Mouse (Mus musculus) v-Abl transformed pro-B cells (cell line): ENCODE measurements around the gene Ddr2.

ENCODE experiments used
- in situ Hi-C, 2 experiments: fragments of 400-800 bp; cut with MboI; formaldehyde crosslinking; loops; one replicate each; pipeline ENCODE4 v1.15.1; 2025; ENCODE audit not compliant: unreplicated experiment in 2 of 2

Ddr2 gene

DNA sequence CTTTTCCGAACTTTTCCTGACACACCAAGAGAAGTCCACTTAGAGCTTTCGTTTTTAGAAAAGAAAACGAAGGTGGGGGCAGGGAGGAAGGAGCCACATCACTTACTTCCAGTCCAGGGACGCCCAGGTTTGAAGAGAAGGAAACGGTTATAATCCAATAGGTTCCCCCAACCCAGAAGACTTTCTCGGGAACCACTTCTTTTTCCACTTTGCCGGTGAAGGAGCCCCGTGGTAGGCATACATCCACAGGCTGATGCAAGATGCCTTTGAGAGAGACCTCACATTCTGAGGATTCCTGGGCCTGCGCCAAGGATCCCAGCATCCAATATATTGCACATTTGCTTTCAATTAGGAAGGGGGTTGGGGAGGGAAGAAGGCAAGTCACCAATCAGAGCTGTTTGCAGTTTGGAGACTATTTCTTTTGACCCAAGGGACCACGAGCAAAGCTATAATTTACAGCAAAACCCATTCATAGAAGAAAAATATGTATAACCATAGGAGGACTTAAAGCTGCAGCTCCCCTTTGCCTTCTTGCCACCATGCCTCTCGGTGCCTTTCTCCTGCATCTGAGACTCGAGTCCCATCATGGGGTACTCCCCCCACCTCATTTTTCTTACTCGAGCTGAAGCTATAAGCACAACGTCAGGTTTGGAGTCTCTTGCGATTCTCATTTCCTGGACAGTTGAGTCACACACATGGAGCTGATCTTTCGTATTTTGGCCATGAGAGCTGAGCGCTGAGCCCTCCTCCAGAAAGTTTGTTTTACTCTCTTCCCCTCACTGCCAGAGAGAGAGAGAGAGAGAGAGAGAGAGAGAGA, at the start of gene Ddr2:
TSS of gene Ddr2 (minus strand) at position 247 of the 817 bp plus-strand sequence.
- in situ Hi-C loops, result no loop called here

DNA sequence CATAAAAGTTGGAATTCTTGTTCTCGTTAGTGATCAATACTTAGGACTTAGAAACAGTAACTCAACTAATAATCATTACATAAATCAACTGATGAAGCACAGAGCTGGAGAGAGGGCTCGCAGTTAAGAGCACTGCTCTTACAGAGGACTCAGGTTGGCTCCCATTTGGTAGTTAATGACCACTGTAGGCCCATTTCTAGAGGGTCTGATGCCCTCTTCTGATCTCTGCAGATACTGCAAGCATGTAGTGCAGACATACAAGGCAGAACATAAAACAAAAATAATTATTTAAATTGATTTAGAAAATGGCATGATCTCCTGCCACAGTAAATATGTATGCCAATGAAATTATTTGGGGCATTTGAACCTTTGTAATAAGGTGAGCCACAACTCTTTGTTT, 49.1 kb upstream of the Ddr2 start:
- in situ Hi-C loops, result no loop called here

DNA sequence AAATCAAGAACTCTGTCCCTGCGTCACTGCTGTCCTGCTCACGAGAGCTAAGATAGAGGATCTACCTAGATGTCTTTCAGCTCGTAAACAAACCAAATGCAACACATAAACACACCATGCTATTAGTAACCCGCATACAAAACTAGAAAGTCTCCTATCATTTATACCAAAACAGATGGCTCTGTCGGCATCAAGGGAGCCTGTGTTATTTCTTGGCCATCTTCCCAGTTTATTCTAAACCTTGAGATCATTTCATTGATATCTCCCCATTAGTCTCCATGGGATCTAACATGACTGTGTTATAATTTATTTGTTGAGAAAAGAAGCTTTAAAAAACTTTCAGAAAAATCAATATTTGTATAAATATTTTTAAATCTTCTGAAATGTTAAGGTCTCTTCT, 45.2 kb upstream of the Ddr2 start:
- in situ Hi-C loops, result no loop called here

GRCm38 (mm10) chr1:170155298-170155697, 44.7 kb upstream of the Ddr2 start:
- in situ Hi-C loops, result no loop called here

DNA sequence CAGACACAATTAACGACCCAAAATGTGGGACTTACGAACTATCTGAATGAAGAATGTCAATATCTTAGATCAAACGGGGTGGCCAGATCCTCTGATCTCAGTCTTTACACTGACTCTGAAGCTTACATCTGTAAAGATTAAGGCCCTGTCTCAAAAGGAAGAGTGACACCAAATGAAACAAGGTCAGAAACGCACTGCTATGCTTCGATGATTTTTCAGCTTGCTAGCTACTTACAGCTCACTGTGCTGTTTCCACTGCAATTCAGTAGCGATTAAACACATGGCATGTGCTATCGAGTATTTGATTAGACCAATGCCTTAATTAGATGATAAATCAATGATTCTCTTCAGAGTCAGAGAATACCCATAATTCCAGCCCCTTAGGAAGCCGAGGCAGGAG, 43.4 kb upstream of the Ddr2 start:
- in situ Hi-C loops, result no loop called here

DNA sequence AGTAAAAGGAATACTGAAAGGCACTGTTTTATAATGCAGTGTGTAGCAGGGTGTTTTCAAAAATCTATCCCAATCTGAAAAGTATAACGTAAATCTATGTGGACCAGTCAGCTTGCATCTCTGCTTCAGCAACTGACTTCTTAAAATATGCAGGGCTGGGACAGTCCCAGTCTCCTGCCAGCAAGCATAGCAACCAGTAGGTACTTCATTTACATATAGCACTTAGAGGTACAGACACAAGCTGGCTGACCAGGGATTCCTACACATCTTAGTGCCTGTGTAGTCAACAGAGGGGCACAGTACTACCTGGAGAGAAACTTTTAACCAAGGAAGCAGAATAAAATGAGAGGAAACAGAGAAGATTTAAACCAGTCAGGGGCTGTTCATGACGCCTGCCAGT, 42.0 kb upstream of the Ddr2 start:
- in situ Hi-C loops, result no loop called here

DNA sequence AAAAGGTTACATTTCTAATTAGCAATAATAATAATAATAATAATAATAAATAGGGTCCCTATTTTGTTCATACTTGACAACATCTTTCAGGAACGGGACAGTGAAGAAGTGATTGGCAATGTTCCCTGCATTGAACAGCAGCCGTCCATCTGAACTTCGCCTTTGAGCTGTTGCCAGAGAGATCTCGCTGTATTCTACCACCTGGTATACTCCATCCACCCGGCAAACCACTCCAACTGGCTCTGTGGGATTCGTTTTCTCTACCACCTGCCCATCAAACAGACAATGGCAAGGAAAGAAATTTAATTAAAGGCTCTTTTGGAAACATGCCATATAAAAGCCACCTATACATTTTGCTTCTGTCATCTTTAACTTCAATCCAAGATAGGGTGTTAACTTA, 40.3 kb upstream of the Ddr2 start:
- in situ Hi-C loops, result no loop called here

DNA sequence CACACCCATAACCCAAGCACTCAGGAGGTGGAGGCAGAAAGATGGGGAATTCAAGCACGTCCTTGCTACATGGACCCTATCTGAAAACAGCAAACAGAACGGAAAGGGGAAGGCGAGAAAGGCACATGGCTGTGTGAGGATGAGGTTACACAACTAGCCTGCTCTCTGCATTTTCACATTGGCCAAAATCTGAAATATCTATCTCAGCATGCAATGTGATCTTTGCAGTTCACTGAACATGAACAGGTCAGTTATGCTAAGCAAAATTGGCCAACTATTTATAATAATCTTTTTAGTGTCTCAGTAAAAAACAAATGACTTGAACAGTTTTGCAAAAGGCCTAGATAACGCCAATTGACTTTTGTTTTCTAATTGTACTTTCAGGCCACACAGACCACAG, 39.2 kb upstream of the Ddr2 start:
- in situ Hi-C loops, result loop anchor here in 1 of 2 experiments (25.0 kb wide), 1 partner anchor 1937 kb away; no protein-coding TSS in a partner anchor

GRCm38 (mm10) chr1:170148536-170148935, 38.0 kb upstream of the Ddr2 start:
- in situ Hi-C loops, result loop anchor here in 1 of 2 experiments (25.0 kb wide), 1 partner anchor 1936 kb away; no protein-coding TSS in a partner anchor

- in situ Hi-C loops, result loop anchor here in 1 of 2 experiments (25.0 kb wide), 1 partner anchor 1936 kb away; no protein-coding TSS in a partner anchor
These were observed 37.3 kb upstream of the Ddr2 start for GRCm38 (mm10) chr1:170147651-170148448.

GRCm38 (mm10) chr1:170145606-170146005, 35.0 kb upstream of the Ddr2 start:
- in situ Hi-C loops, result loop anchor here in 1 of 2 experiments (25.0 kb wide), 1 partner anchor 1933 kb away; no protein-coding TSS in a partner anchor

DNA sequence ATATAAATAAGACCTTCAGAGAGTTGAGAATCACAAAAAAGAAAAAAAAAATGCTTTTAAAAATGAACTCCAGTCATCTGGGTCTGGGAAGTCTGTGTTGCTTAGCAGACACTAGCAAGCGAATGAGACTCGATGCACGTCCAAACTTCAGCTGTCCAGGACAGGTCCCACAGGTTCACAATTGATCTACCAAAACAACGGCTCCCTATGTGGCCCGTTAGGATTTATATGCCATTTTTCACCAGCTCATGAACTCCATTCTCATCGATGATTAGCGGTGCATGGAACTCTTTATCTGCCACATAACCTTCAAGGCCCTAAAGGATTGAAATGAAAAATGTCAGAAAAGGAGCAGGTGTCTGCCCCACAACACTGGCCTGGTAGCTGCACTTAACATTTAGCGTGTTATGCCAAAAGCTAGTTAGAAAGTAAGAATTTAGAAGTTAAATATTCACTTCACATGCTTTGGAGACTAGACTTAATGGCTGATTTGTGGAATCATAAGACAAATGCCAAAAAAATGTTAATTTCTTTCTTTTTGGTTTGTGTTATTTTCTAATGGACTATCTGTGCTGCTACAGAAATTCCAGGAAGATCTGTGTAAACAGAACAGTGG, 31.8 kb upstream of the Ddr2 start:
- in situ Hi-C loops, result loop anchor here in 1 of 2 experiments (25.0 kb wide), 1 partner anchor 1930 kb away; no protein-coding TSS in a partner anchor

DNA sequence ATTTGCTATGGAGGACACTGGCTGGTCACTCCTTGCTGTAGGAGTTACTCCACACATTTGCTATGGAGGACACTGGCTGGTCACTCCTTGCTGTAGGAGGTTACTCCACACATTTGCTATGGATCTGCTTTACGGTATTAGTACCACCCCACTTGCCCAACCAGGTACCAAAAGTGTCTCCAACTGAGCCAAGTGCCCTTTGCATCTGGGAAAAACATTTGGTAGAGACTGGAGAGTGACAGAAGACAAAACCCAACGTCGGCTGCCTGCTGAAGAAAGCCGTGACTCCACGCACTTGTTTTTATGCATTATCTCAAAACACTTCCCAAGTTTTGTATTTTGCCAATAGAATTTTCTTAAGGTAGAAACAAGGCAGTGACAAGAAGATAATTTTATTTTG, 31.1 kb upstream of the Ddr2 start:
- in situ Hi-C loops, result loop anchor here in 1 of 2 experiments (25.0 kb wide), 1 partner anchor 1929 kb away; no protein-coding TSS in a partner anchor

- in situ Hi-C loops, result loop anchor here (5.0 to 25.0 kb wide), 4 partner anchors 184 to 1924 kb away; partner anchors contain the start of gene Nuf2 (in 2 of the 2)
These were observed 25.9 kb upstream of the Ddr2 start for GRCm38 (mm10) chr1:170136351-170137009.

DNA sequence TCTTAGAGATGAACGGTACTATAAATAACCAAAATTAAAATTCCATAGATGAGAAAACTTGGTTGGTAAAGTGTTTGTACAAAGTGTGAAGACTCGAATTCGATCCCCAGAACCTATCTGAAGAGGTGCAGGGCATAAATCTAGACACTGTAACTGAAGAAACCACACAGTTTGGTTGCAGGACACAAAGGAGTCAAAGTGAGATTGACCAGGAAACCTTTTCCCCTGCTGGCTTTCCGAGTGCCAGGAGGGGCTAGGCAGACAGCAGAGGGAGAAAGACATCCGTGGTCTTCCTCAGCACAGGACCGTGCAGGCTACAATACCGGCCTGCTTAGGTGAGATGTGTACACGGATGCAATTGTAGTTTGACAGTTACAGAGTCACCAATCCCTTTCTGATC, 23.7 kb upstream of the Ddr2 start:
- in situ Hi-C loops, result loop anchor here (10.0 to 25.0 kb wide), 2 partner anchors 599 to 1922 kb away; partner anchors contain the start of gene Nuf2 (in 2 of the 2)

DNA sequence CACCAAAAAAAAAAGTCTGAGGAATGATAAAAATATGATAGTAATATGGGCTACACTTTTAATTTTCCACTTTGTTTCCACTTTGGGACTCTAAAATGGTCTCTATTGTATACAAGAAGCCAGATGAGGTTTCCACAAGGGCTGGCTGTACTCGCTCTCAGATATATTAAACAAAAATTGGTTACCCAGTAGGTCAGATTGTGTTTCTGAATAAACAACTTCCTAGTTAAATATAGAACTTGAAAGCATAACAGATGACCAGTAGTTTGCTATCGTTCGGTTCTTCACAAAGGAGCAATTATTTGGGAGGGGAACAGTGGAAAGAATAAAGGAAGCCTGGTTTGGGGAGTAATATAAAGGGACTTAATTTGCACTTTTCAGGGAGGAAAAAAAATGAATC, 20.4 kb upstream of the Ddr2 start:
- in situ Hi-C loops, result loop anchor here (10.0 to 25.0 kb wide), 2 partner anchors 596 to 1919 kb away; partner anchors contain the start of gene Nuf2 (in 2 of the 2)

DNA sequence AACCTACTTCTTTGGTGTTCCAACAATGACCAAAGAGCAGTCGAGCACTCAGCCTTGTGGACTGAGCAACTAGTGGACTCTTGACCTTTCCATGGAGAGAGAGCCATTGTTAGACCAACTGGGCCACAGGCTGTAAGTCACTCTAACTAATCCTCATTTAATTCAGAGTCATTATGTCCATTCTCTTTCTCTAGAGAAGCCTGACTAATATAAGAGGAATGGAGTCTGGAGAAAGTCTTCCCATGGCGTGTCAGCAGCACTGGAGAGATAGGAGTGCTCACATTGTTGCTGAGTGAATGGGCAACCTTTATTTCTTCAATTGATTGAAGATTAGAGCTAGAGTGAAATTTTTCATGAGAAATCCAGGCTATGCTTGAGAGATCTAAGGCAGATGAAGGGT, 14.1 kb upstream of the Ddr2 start:
- in situ Hi-C loops, result loop anchor here in 1 of 2 experiments (25.0 kb wide), 1 partner anchor 1912 kb away; no protein-coding TSS in a partner anchor

- in situ Hi-C loops, result no loop called here
These were observed 3.1 kb upstream of the Ddr2 start for GRCm38 (mm10) chr1:170113616-170114015.

DNA sequence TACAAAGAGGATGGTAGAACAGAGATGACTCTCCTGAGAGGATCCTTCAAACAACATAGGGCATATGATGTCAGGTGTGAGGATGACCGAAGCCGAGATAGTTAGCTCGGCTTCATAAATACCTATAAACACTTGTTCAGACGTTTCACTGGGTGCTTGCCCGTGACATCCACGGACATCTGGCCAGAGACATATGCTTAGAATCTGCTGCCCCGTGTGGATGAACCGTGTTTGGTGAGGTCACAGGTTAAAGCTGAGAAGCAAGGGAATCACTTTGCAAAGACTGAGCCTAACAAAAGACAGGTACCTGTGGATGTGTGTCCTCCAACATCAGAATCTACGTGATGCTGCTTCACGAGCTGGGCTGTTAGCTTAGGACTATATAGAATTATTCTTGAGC, 1.7 kb upstream of the Ddr2 start:
- in situ Hi-C loops, result no loop called here

GRCm38 (mm10) chr1:170111651-170112226, 1.2 kb upstream of the Ddr2 start:
- in situ Hi-C loops, result no loop called here
